Mouse (Mus musculus): ENCODE results near the gene Cul5.

The Cul5 gene

DNA sequence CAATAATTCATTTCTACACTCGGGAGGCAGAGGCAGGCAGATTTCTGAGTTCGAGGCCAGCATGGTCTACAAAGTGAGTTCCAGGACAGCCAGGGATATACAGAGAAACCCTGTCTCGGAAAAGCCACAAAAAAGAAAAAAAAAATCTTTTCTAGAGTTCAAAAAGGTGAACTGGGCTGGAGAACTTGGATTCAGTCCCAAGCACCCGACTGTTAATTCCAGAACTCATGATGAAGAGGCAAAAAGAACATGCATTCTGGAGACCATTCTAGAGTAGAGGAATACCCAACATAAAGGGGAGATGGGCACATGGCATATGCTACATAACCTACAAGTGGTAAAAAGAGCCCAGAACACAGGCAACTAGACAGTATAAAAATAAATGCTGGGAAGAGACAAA, 62.0 kb downstream of the Cul5 start:
- DNase-seq (ENCODE audit: low read depth, low spot score): no peak

GRCm38 (mm10) chr9:53607192-53607591, 62.6 kb downstream of the Cul5 start:
- no peak for DNase-seq (ENCODE audit: low read depth, low spot score)

DNA sequence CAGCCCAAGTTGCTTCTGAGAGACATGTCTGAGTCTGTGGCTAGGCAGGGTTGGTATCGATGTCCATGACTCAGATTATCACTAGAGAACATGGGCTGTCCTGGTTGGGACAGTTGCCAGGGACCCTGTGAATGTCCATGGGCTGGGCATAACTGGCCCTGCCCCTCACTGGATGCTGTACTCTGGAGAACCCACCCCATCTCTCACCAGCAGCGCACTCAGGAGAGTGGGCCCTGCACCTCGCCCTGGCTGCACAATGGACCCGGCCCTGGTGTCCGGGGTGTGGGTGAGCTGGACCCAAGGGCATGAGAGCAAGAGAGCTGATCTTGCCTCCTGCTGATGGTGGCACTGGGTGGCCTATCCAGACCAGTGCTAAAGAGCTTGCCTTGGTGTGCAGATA, 64.9 kb downstream of the Cul5 start:
- no peak for DNase-seq (ENCODE audit: low read depth, low spot score)

DNA sequence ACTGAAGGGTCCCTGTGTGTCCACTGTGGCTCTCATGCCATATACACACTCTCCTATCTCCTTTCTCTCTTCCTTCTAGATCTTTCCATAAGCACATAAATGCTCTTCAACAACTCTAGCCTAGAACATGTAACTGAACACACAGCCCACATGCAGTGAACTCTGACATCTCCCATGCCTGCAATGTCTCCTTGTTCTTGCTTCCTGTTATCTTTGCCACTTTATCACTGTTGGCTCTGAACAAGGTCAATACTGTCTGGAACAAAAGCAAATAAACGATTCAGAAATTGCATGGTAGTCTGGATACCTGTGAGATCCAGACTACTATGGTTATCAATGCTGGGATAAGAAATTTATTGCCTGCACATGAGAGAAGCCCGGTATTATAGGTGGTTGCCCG, 66.0 kb downstream of the Cul5 start:
- no peak for DNase-seq (ENCODE audit: low read depth, low spot score)

DNA sequence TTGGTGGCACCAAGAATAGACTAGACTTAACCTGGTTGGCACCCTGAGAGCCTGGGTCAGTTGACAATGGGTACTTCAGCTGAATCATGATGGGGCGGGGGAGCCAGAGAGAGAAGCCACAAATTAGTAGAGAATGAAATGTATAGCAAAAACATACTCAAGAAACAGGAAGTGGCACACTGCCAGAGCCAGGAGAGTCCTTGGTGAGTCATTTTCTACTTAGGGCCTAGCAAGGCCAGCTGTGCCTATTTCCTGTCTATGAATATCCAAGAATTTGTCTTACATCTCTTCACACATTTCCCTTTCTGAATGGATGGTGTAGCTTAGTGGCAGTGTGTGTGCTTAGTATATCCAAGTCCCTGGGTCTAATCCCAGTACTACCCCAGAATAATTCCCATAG, 66.4 kb downstream of the Cul5 start:
- DNase-seq (ENCODE audit: low read depth, low spot score): no peak

DNA sequence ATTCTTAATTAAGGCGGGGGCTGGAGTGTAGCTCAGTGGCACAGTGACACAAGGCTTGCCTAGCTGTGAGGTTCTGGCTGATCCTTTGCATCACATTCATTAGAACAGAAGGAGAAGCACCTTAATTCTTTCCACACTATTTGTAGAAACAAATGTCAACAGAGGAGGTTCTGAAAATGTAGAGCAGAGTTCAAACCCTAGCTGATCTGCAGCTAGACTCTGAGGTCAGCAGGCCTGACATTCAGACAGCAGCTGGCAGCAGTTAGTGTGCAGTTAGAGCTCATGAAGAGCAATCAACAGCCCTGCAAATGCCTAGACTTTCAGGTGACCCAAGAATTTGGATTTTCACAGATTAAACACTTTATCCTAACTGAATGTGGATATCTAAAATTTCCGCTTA, 68.3 kb downstream of the Cul5 start:
- no peak for DNase-seq (ENCODE audit: low read depth, low spot score)

- DNase-seq (ENCODE audit: low read depth, low spot score): no peak
Observed at GRCm38 (mm10) chr9:53598631-53599030, 71.2 kb downstream of the Cul5 start.

- no peak for DNase-seq (ENCODE audit: low read depth, low spot score)
Observed at GRCm38 (mm10) chr9:53596971-53597600, 72.7 kb downstream of the Cul5 start.

GRCm38 (mm10) chr9:53594764-53595163, 75.0 kb downstream of the Cul5 start:
- DNase-seq (ENCODE audit: low read depth, low spot score): peak; percentile 40

DNA sequence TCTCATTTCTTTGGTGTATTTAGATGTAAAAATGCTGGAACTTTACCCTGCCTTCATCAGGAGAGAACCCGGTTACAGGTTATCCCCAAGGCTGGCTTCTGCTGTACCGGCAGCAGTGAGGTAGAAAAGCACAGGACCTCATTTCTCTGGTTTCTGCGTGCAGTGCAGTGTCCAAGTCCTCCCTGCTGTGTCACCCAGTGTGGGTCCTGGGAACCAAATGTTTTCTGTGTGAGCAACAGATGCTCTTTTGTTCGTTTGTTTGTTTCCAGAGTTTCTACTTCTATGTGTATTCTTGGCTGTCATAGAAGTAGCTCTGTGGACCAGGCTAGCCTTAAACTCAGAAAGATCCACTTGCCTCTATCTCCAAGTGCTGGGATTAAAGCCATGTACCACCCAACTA, 87.9 kb downstream of the Cul5 start:
- DNase-seq (ENCODE audit: low read depth, low spot score): no peak

- no peak for DNase-seq (ENCODE audit: low read depth, low spot score)
Observed at GRCm38 (mm10) chr9:53575721-53576120, 94.1 kb downstream of the Cul5 start.

- no peak for DNase-seq (ENCODE audit: low read depth, low spot score)
Observed at GRCm38 (mm10) chr9:53572516-53573307, 97.1 kb downstream of the Cul5 start.

GRCm38 (mm10) chr9:53570662-53571061, 99.2 kb downstream of the Cul5 start:
- DNase-seq (ENCODE audit: low read depth, low spot score): no peak

Data from c-Kit-negative CD71-positive TER-119-positive erythroid progenitor cells, embryonic 14.5 days (primary cell).